13 mouse cellular contexts compared by ENCODE assay signal in the genomic region with DNA sequence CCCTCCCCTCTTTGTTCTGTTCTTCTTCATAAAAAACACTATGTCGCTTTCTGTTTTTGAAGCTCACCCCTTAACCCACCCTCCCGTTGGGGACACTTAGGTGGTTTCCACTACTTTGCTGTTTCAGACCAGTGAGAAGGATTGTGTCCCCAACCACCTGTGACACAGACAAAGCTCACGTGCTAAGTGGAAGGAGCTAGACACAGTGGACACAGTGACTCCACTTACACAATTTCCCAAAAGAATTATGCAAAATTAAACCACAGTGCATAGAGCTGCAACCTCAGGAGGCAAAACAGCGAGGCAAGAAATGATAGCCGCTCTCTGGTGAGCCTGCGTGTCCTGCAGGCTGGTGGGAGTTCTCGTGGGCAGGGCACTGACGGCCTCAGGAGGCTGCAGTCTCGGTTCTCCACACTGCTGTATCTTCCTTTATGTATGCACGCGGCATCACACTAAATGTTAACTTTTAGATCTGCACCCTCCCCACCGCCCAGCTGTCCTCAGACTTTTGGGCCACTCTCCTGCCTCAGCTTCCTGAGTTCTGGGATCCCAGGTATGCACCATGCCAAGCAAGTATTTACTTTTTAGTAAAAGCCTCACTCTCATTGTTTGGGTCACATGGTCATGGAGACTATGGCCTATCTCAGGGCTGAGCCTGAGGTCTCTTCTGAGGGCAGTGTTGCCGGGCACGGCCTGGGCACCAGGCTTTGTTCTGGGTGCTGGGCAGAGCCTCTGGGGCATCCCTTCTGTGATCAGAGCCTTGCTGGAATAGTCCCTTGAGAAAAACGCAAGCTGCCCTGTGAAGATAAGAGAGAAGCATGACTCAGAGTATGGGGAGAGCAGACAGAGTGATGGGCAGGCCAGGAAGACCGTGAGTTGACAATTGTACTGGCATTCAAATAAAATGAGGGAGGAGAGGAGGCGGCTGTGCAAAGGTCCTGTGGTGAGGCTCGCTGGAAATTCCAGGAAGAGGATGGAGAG. TPM values are rescaled to one million over a fixed set of nuclear protein-coding genes. Genes with fewer than 3 reads are reported as not detected.
A peak's percentile ranks its signal among the peaks of the same experiment; 100 is the strongest.
DNase-seq lines count a peak whose midpoint lies in the region; ATAC-seq lines count a peak whose summit lies in the region.
"Had no signal": no experiment of that assay in that cellular context is flagged by ENCODE, and none has a peak within 500 bp of the region (broad histone marks: within the 10 kb centered on the region; RNA-seq: fewer than 3 reads in every experiment).

No protein-coding gene starts in this region.

- 84% methylated on average over 18 of the region's 18 CpGs for WGBS in midbrain, embryonic 11.5 days
- 83% methylated on average over 18 of the region's 18 CpGs for WGBS in midbrain, embryonic 15.5 days
- 60% methylated on average over 18 of the region's 18 CpGs for WGBS in liver, embryonic 11.5 days

- no peak overlapping the region for H3K4me2 ChIP-seq in midbrain, embryonic 11.5 days
- no peak overlapping the region for H3K4me2 ChIP-seq in midbrain, embryonic 15.5 days
- peak overlapping the region; percentile 36 for H3K4me2 ChIP-seq in liver, embryonic 11.5 days
- H3K4me2 ChIP-seq: neural tube, embryonic 12.5 days had no signal

- H3K4me1 ChIP-seq in midbrain, embryonic 11.5 days (ENCODE audit: control insufficient read depth, insufficient read depth, low read length): no peaks in the 10 kb centered on the region
- no peaks in the 10 kb centered on the region for H3K4me1 ChIP-seq in midbrain, embryonic 15.5 days
- H3K4me1 ChIP-seq in liver, embryonic 11.5 days (replicated peaks; ENCODE audit: control insufficient read depth, insufficient read depth, low read length): peaks cover 37% of the 10 kb centered on the region
- H3K4me1 ChIP-seq: neural tube, embryonic 12.5 days had no signal

- H3K27me3 ChIP-seq in midbrain, embryonic 11.5 days (ENCODE audit: control insufficient read depth, insufficient read depth, low read length): no peaks in the 10 kb centered on the region
- H3K27me3 ChIP-seq in midbrain, embryonic 15.5 days (replicated peaks): no peaks in the 10 kb centered on the region
- H3K27me3 ChIP-seq in liver, embryonic 11.5 days (replicated peaks; ENCODE audit: control insufficient read depth, insufficient read depth, low read length): no peaks in the 10 kb centered on the region
- H3K27me3 ChIP-seq: neural tube, embryonic 12.5 days had no signal

- H3K4me3 ChIP-seq in midbrain, embryonic 11.5 days (ENCODE audit: low read depth, low read length): no peak overlapping the region
- H3K4me3 ChIP-seq in midbrain, embryonic 15.5 days: no peak overlapping the region
- H3K4me3 ChIP-seq in liver, embryonic 11.5 days (ENCODE audit: low read depth, low read length): no peak overlapping the region
- H3K4me3 ChIP-seq: neural tube, embryonic 12.5 days had no signal

- no peak overlapping the region for H3K27ac ChIP-seq in midbrain, embryonic 11.5 days (ENCODE audit: low read depth, low read length)
- H3K27ac ChIP-seq in midbrain, embryonic 15.5 days: no peak overlapping the region
- H3K27ac ChIP-seq in liver, embryonic 11.5 days (ENCODE audit: low read depth, low read length): peak overlapping the region; percentile 93
- H3K27ac ChIP-seq: neural tube, embryonic 12.5 days had no signal

- ATAC-seq in midbrain, embryonic 11.5 days (ENCODE audit: low FRiP score): no peak
- ATAC-seq in midbrain, embryonic 15.5 days (replicated peaks): no peak
- ATAC-seq in liver, embryonic 11.5 days (replicated peaks; ENCODE audit: low FRiP score): peak; percentile 87
- ATAC-seq: forebrain, embryonic 14.5 days had no signal

- no peak overlapping the region for H3K9ac ChIP-seq in midbrain, embryonic 11.5 days (ENCODE audit: low read length)
- no peak overlapping the region for H3K9ac ChIP-seq in midbrain, embryonic 15.5 days
- H3K9ac ChIP-seq in liver, embryonic 11.5 days (ENCODE audit: low read depth, low read length): peak overlapping the region; percentile 57
- H3K9ac ChIP-seq: neural tube, embryonic 12.5 days had no signal

- H3K36me3 ChIP-seq in midbrain, embryonic 11.5 days (ENCODE audit: control insufficient read depth, insufficient read depth, low read length): no peaks in the 10 kb centered on the region
- H3K36me3 ChIP-seq in midbrain, embryonic 15.5 days (replicated peaks): no peaks in the 10 kb centered on the region
- no peaks in the 10 kb centered on the region for H3K36me3 ChIP-seq in liver, embryonic 11.5 days (ENCODE audit: control insufficient read depth, insufficient read depth, low read length)
- H3K36me3 ChIP-seq: neural tube, embryonic 12.5 days had no signal

- no peaks in the 10 kb centered on the region for H3K9me3 ChIP-seq in midbrain, embryonic 11.5 days (ENCODE audit: control insufficient read depth, low read length)
- no peaks in the 10 kb centered on the region for H3K9me3 ChIP-seq in midbrain, embryonic 15.5 days
- H3K9me3 ChIP-seq in liver, embryonic 11.5 days (ENCODE audit: control insufficient read depth, low read length): no peaks in the 10 kb centered on the region
- H3K9me3 ChIP-seq: neural tube, embryonic 12.5 days had no signal

- peak; percentile 75 for DNase-seq in midbrain, embryonic 11.5 days (ENCODE audit: low spot score, missing footprints)
- peak; percentile 92 for DNase-seq in c-Kit-negative CD71-positive TER-119-positive erythroid progenitor cells, embryonic 14.5 days (ENCODE audit: low read depth, low spot score)
- peak; percentile 41 for DNase-seq in liver, embryonic 11.5 days (ENCODE audit: low spot score)
- peak; percentile 70 to 82 for DNase-seq in spleen, postnatal 4 days (ENCODE audit: low spot score in 2 of 2)
- no peak for DNase-seq in right cerebral cortex, postnatal 14 days
- DNase-seq in gastrocnemius, adult 18-20 months (ENCODE audit: low spot score): no peak
- DNase-seq in kidney, postnatal 4 days: no peak
- DNase-seq: cerebellum, adult 9-11 months; heart, postnatal 14 days had no signal

RNA-seq across cellular contexts. Expression of a gene that starts 11.5 kb away (rescaled TPM):
- polyA plus RNA-seq in midbrain, embryonic 11.5 days (2014; fragmentation: Nextera tagmentation; extraction: Ambion mirVana): 0.37 and 0.68 TPM in 2 replicates
- 0.47 and 1.7 TPM in 2 replicates for polyA plus RNA-seq in midbrain, embryonic 15.5 days (2015; fragmentation: Nextera tagmentation; extraction: Ambion mirVana)
- polyA plus RNA-seq in liver, embryonic 11.5 days (2014; fragmentation: Nextera tagmentation; extraction: Ambion mirVana): 0.19 and 0.36 TPM in 2 replicates
- not detected for total RNA-seq in gastrocnemius, adult 18-20 months (2021)
- total RNA-seq: liver, adult 2 months had no signal

RNA-seq across cellular contexts. Expression of a gene that starts 29.5 kb away (rescaled TPM):
- 16.7 and 18.4 TPM in 2 replicates for polyA plus RNA-seq in midbrain, embryonic 11.5 days (2014; fragmentation: Nextera tagmentation; extraction: Ambion mirVana)
- 23.9 and 24.5 TPM in 2 replicates for polyA plus RNA-seq in midbrain, embryonic 15.5 days (2015; fragmentation: Nextera tagmentation; extraction: Ambion mirVana)
- polyA plus RNA-seq in liver, embryonic 11.5 days (2014; fragmentation: Nextera tagmentation; extraction: Ambion mirVana): 11.5 and 13.4 TPM in 2 replicates
- total RNA-seq in gastrocnemius, adult 18-20 months (2021): 1 to 10 TPM; 2.6 TPM

RNA-seq across cellular contexts. Expression of a gene that starts 44.9 kb away (rescaled TPM):
- polyA plus RNA-seq in midbrain, embryonic 11.5 days (2014; fragmentation: Nextera tagmentation; extraction: Ambion mirVana): 137 and 160 TPM in 2 replicates
- 91.5 and 92.0 TPM in 2 replicates for polyA plus RNA-seq in midbrain, embryonic 15.5 days (2015; fragmentation: Nextera tagmentation; extraction: Ambion mirVana)
- 109 and 122 TPM in 2 replicates for polyA plus RNA-seq in liver, embryonic 11.5 days (2014; fragmentation: Nextera tagmentation; extraction: Ambion mirVana)
- total RNA-seq in gastrocnemius, adult 18-20 months (2021): 10 to 100 TPM; 77.6 to 78.6 TPM

Comparison
In these comparisons a context has a peak if more than half of its experiments do, and no peak if none do; other contexts are left out.
1. DNase-seq: peak in midbrain, embryonic 11.5 days (single experiment), c-Kit-negative CD71-positive TER-119-positive erythroid progenitor cells, embryonic 14.5 days (single experiment), liver, embryonic 11.5 days (single experiment) and spleen, postnatal 4 days (2 of 2); none in right cerebral cortex, postnatal 14 days (single experiment), gastrocnemius, adult 18-20 months (single experiment) and kidney, postnatal 4 days (0 of 2).